Mouse (Mus musculus): Measurements from ENCODE around the gene Prim1. TPM values are rescaled to one million over a fixed set of nuclear protein-coding genes. Genes with fewer than 3 reads are reported as not detected.

Prim1 gene
- polyA plus RNA-seq, 1 experiment from 2014 or later, result 88.3 TPM

- Histone ChIP-seq H3K4me3 (ENCODE audit: low read depth, low read length) (no peak overlapping the region), H3K9ac (ENCODE audit: low read depth, low read length) (no peak overlapping the region), H3K4me2 (replicated peaks; ENCODE audit: low read depth, low read length) (no peak overlapping the region), H3K27ac (ENCODE audit: low read depth, low read length) (no peak overlapping the region), H3K4me1 (replicated peaks; ENCODE audit: control insufficient read depth, insufficient read depth, low read length) (no peaks in the 10 kb centered on the region), H3K9me3 (ENCODE audit: control insufficient read depth, low read length) (no peaks in the 10 kb centered on the region), H3K27me3 (ENCODE audit: control insufficient read depth, insufficient read depth, low read length) (no peaks in the 10 kb centered on the region), H3K36me3 (ENCODE audit: control insufficient read depth, insufficient read depth, low read length) (no peaks in the 10 kb centered on the region)
- ATAC-seq (ENCODE audit: low FRiP score), result no peak
- 86% methylated on average over 3 of the region's 3 CpGs for WGBS
- DNase-seq (ENCODE audit: low spot score), result no peak
Observed at GRCm38 (mm10) chr10:127996690-127997089, 18.3 kb upstream of the Prim1 start.

- no peaks in the 10 kb centered on the region for H3K4me1 ChIP-seq (replicated peaks; ENCODE audit: control insufficient read depth, insufficient read depth, low read length)
- H3K4me3 ChIP-seq (ENCODE audit: low read depth, low read length), result no peak overlapping the region
- no peak overlapping the region for H3K27ac ChIP-seq (ENCODE audit: low read depth, low read length)
- 100% methylated on average over 1 of the region's 1 CpGs for WGBS
- no peak overlapping the region for H3K4me2 ChIP-seq (replicated peaks; ENCODE audit: low read depth, low read length)
- no peaks in the 10 kb centered on the region for H3K27me3 ChIP-seq (ENCODE audit: control insufficient read depth, insufficient read depth, low read length)
- H3K9ac ChIP-seq (ENCODE audit: low read depth, low read length), result no peak overlapping the region
- H3K9me3 ChIP-seq (ENCODE audit: control insufficient read depth, low read length), result no peaks in the 10 kb centered on the region
- ATAC-seq (ENCODE audit: low FRiP score), result no peak
- no peak for DNase-seq (ENCODE audit: low spot score)
- H3K36me3 ChIP-seq (ENCODE audit: control insufficient read depth, insufficient read depth, low read length), result no peaks in the 10 kb centered on the region
Observed at GRCm38 (mm10) chr10:127998260-127998659, 16.7 kb upstream of the Prim1 start.

GRCm38 (mm10) chr10:128003281-128003801 lies 11.6 kb upstream of the Prim1 start:
- Histone ChIP-seq H3K27ac (ENCODE audit: low read depth, low read length) (no peak overlapping the region), H3K4me2 (replicated peaks; ENCODE audit: low read depth, low read length) (no peak overlapping the region), H3K9ac (ENCODE audit: low read depth, low read length) (no peak overlapping the region), H3K9me3 (ENCODE audit: control insufficient read depth, low read length) (no peaks in the 10 kb centered on the region), H3K4me1 (replicated peaks; ENCODE audit: control insufficient read depth, insufficient read depth, low read length) (no peaks in the 10 kb centered on the region), H3K36me3 (ENCODE audit: control insufficient read depth, insufficient read depth, low read length) (no peaks in the 10 kb centered on the region), H3K4me3 (ENCODE audit: low read depth, low read length) (no peak overlapping the region), H3K27me3 (ENCODE audit: control insufficient read depth, insufficient read depth, low read length) (no peaks in the 10 kb centered on the region)
- DNase-seq (ENCODE audit: low spot score), result no peak
- no peak for ATAC-seq (ENCODE audit: low FRiP score)
- 87% methylated on average over 3 of the region's 3 CpGs for WGBS

GRCm38 (mm10) chr10:128004918-128005317 lies 10.1 kb upstream of the Prim1 start:
- H3K4me1 ChIP-seq (replicated peaks; ENCODE audit: control insufficient read depth, insufficient read depth, low read length), result no peaks in the 10 kb centered on the region
- DNase-seq (ENCODE audit: low spot score) (no peak), ATAC-seq (ENCODE audit: low FRiP score) (no peak)
- no peak overlapping the region for H3K9ac ChIP-seq (ENCODE audit: low read depth, low read length)
- 80% methylated on average over 10 of the region's 10 CpGs for WGBS
- no peak overlapping the region for H3K4me3 ChIP-seq (ENCODE audit: low read depth, low read length)
- no peak overlapping the region for H3K27ac ChIP-seq (ENCODE audit: low read depth, low read length)
- H3K36me3 ChIP-seq (ENCODE audit: control insufficient read depth, insufficient read depth, low read length), result no peaks in the 10 kb centered on the region
- no peak overlapping the region for H3K4me2 ChIP-seq (replicated peaks; ENCODE audit: low read depth, low read length)
- H3K27me3 ChIP-seq (ENCODE audit: control insufficient read depth, insufficient read depth, low read length), result no peaks in the 10 kb centered on the region
- H3K9me3 ChIP-seq (ENCODE audit: control insufficient read depth, low read length), result no peaks in the 10 kb centered on the region

- Histone ChIP-seq H3K4me3 (ENCODE audit: low read depth, low read length) (no peak overlapping the region), H3K9me3 (ENCODE audit: control insufficient read depth, low read length) (no peaks in the 10 kb centered on the region), H3K4me2 (replicated peaks; ENCODE audit: low read depth, low read length) (no peak overlapping the region), H3K9ac (ENCODE audit: low read depth, low read length) (no peak overlapping the region), H3K36me3 (ENCODE audit: control insufficient read depth, insufficient read depth, low read length) (no peaks in the 10 kb centered on the region), H3K27me3 (ENCODE audit: control insufficient read depth, insufficient read depth, low read length) (no peaks in the 10 kb centered on the region), H3K4me1 (replicated peaks; ENCODE audit: control insufficient read depth, insufficient read depth, low read length) (no peaks in the 10 kb centered on the region), H3K27ac (ENCODE audit: low read depth, low read length) (no peak overlapping the region)
- 85% methylated on average over 8 of the region's 8 CpGs for WGBS
- ATAC-seq (ENCODE audit: low FRiP score) (no peak), DNase-seq (ENCODE audit: low spot score) (no peak)
Observed at GRCm38 (mm10) chr10:128005479-128005878, 9.5 kb upstream of the Prim1 start.

- no peak within 1 kb of the TSS for H3K9ac ChIP-seq (ENCODE audit: low read depth, low read length)
- WGBS, result 92% methylated on average over 1 of the region's 1 CpGs
- no peaks in the 10 kb centered on the region for H3K9me3 ChIP-seq (ENCODE audit: control insufficient read depth, low read length)
- H3K36me3 ChIP-seq (ENCODE audit: control insufficient read depth, insufficient read depth, low read length), result no peaks in the 10 kb centered on the region
- ATAC-seq (ENCODE audit: low FRiP score), result no peak
- no peak within 1 kb of the TSS for H3K4me2 ChIP-seq (replicated peaks; ENCODE audit: low read depth, low read length)
- H3K27me3 ChIP-seq (ENCODE audit: control insufficient read depth, insufficient read depth, low read length), result no peaks in the 10 kb centered on the region
- DNase-seq (ENCODE audit: low spot score), result no peak
- H3K4me3 ChIP-seq (ENCODE audit: low read depth, low read length), result no peak within 1 kb of the TSS
- H3K27ac ChIP-seq (ENCODE audit: low read depth, low read length), result no peak within 1 kb of the TSS
- no peaks in the 10 kb centered on the region for H3K4me1 ChIP-seq (replicated peaks; ENCODE audit: control insufficient read depth, insufficient read depth, low read length)
Observed at GRCm38 (mm10) chr10:128007446-128007845, 7.5 kb upstream of the Prim1 start, which contains the start of gene Hsd17b6. Gene Hsd17b6 (minus strand): TSS chr10:128007611.

GRCm38 (mm10) chr10:128008207-128008889 lies 6.6 kb upstream of the Prim1 start:
- 4% methylated on average over 4 of the region's 4 CpGs for WGBS
- Histone ChIP-seq H3K27me3 (ENCODE audit: control insufficient read depth, insufficient read depth, low read length) (no peaks in the 10 kb centered on the region), H3K9ac (ENCODE audit: low read depth, low read length) (no peak overlapping the region), H3K27ac (ENCODE audit: low read depth, low read length) (no peak overlapping the region), H3K4me2 (replicated peaks; ENCODE audit: low read depth, low read length) (no peak overlapping the region), H3K9me3 (ENCODE audit: control insufficient read depth, low read length) (no peaks in the 10 kb centered on the region), H3K4me3 (ENCODE audit: low read depth, low read length) (no peak overlapping the region), H3K36me3 (ENCODE audit: control insufficient read depth, insufficient read depth, low read length) (no peaks in the 10 kb centered on the region), H3K4me1 (replicated peaks; ENCODE audit: control insufficient read depth, insufficient read depth, low read length) (no peaks in the 10 kb centered on the region)
- ATAC-seq (ENCODE audit: low FRiP score) (peak; percentile 72), DNase-seq (ENCODE audit: low spot score) (peak; percentile 89)

- 87% methylated on average over 5 of the region's 5 CpGs for WGBS
- DNase-seq (ENCODE audit: low spot score) (no peak), ATAC-seq (ENCODE audit: low FRiP score) (no peak)
Observed at GRCm38 (mm10) chr10:128009735-128010134, 5.2 kb upstream of the Prim1 start.

GRCm38 (mm10) chr10:128022196-128022595 lies 7.2 kb downstream of the Prim1 start:
- no peak overlapping the region for H3K9ac ChIP-seq (ENCODE audit: low read depth, low read length)
- no peak overlapping the region for H3K27ac ChIP-seq (ENCODE audit: low read depth, low read length)
- ATAC-seq (ENCODE audit: low FRiP score) (no peak), DNase-seq (ENCODE audit: low spot score) (no peak)
- H3K4me1 ChIP-seq (replicated peaks; ENCODE audit: control insufficient read depth, insufficient read depth, low read length), result no peaks in the 10 kb centered on the region
- no peaks in the 10 kb centered on the region for H3K27me3 ChIP-seq (ENCODE audit: control insufficient read depth, insufficient read depth, low read length)
- 89% methylated on average over 5 of the region's 5 CpGs for WGBS
- H3K9me3 ChIP-seq (ENCODE audit: control insufficient read depth, low read length), result no peaks in the 10 kb centered on the region
- H3K4me2 ChIP-seq (replicated peaks; ENCODE audit: low read depth, low read length), result no peak overlapping the region
- no peak overlapping the region for H3K4me3 ChIP-seq (ENCODE audit: low read depth, low read length)
- H3K36me3 ChIP-seq (ENCODE audit: control insufficient read depth, insufficient read depth, low read length), result 0 out of 2 replicates have a peak, but pooled peaks cover 13% of the 10 kb centered on the region

More at GRCm38 (mm10) chr10:128009735-128010134, 5.2 kb upstream of the Prim1 start:
- Histone ChIP-seq H3K27ac (ENCODE audit: low read depth, low read length) (no peak overlapping the region), H3K27me3 (ENCODE audit: control insufficient read depth, insufficient read depth, low read length) (no peaks in the 10 kb centered on the region), H3K4me3 (ENCODE audit: low read depth, low read length) (no peak overlapping the region), H3K4me1 (replicated peaks; ENCODE audit: control insufficient read depth, insufficient read depth, low read length) (no peaks in the 10 kb centered on the region), H3K36me3 (ENCODE audit: control insufficient read depth, insufficient read depth, low read length) (no peaks in the 10 kb centered on the region), H3K9me3 (ENCODE audit: control insufficient read depth, low read length) (no peaks in the 10 kb centered on the region), H3K4me2 (replicated peaks; ENCODE audit: low read depth, low read length) (no peak overlapping the region), H3K9ac (ENCODE audit: low read depth, low read length) (no peak overlapping the region)

Measured in hindbrain, embryonic 11.5 days (tissue).